Mouse (Mus musculus) gastrocnemius, adult 2 months (tissue): ENCODE measurements around the gene Oit1. TPM values are rescaled to one million over a fixed set of nuclear protein-coding genes. Genes with fewer than 3 reads are reported as not detected.

Experiments
- DNase-seq: peaks from one replicate; pipeline ENCODE4 v3.0.0; 2022
- H3K27ac ChIP-seq: fragments of 200-600 bp; 2 replicates; pipeline ENCODE4 v1.8.1; 2022; ENCODE audit warnings: mild to moderate bottlenecking
- H3K4me3 ChIP-seq: fragments of 200-600 bp; 2 replicates; pipeline ENCODE4 v1.8.1; 2022; ENCODE audit warnings: mild to moderate bottlenecking, moderate library complexity
- CTCF ChIP-seq: fragments of 200-600 bp; IDR thresholded peaks from 2 replicates; pipeline ENCODE4 v1.8.1; 2022; ENCODE audit warnings: antibody characterized with exemption, mild to moderate bottlenecking, moderate library complexity
- intact Hi-C: fragments of 180-260 bp; cut with DNase I; formaldehyde crosslinking; loops from one replicate; pipeline ENCODE4 v1.15.1; 2025
- long read RNA-seq, 2 experiments: library from polyadenylated mRNA; stranded (forward); transcript quantifications; one replicate each; pipeline ENCODE4 v2.0.0; 2021
- total RNA-seq, 2 experiments: library from RNA; stranded (reverse); gene quantifications; 2 replicates each; pipeline ENCODE4 v1.2.3; 2021

The Oit1 gene
- not detected for total RNA-seq
- long read RNA-seq, experiment 1: 0 reads
- long read RNA-seq, experiment 2: 0 reads

DNA sequence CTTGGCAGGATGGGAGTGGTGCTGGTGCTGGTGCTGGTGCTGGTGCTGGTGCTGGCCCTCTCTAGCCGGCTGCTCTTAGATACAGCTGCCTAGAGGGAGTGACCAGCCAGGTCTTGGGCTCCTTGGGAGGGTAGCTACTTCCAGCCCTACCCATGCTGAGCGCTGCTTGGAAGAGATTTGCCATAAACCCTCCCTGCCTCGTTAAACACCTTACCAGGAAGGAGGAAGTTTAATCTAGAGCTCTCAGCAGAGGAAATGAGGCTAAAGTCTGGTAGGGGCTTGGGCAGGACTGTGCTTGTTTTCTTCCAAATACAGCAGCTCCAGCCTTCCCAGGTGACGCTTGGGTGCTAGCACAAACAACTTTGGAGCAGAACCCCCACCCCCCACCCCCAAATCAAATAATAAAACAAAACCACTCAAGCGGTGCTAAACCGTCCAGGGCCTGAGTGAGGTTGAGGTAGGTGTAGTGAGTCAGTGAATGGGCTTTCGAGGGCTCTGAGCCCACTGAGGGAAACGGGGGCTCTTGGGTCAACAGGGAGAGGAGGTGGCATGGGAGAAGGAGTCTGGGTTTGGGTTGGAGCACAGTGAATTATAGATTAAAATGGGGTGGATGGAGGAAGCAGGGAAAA, at the start of gene Oit1:
Gene Oit1 (minus strand): TSS at position 70 of the 629 bp plus-strand sequence.
- no peak for TF ChIP-seq CTCF
- H3K4me3 ChIP-seq: no peak within 1 kb of the TSS
- intact Hi-C loops: no loop called here

DNA sequence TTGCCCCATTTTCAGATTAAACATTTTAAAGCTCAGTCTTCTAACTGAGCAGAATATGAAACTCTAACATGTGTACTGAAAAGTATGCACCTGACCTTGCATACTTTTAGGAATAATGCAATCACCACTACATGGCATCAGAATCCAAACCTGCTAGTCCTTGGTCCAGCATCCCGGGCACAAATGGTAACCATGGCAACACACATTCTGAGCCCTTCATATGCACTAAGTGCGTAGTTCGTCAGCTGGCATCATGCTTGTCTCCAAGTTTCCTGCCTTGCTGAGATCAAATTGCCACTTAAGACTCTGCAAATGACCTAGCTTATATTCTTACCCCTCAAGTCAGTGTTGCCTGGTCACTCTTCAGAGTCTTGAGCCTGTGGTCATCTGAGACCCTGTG, 44.3 kb upstream of the Oit1 start:
- DNase-seq: no peak
- intact Hi-C loops: no loop called here

More for the DNA sequence above, at the start of gene Oit1:
- H3K27ac ChIP-seq: no peak within 1 kb of the TSS
- no peak for DNase-seq

GRCm38 (mm10) chr14:8421199-8421787, 42.7 kb upstream of the Oit1 start:
- no peak for DNase-seq
- intact Hi-C loops: no loop called here
- no peak for TF ChIP-seq CTCF
- no peak overlapping the region for H3K4me3 ChIP-seq
- no peak overlapping the region for H3K27ac ChIP-seq

More for the DNA sequence above, 44.3 kb upstream of the Oit1 start:
- H3K27ac ChIP-seq: no peak overlapping the region
- no peak for TF ChIP-seq CTCF
- no peak overlapping the region for H3K4me3 ChIP-seq

DNA sequence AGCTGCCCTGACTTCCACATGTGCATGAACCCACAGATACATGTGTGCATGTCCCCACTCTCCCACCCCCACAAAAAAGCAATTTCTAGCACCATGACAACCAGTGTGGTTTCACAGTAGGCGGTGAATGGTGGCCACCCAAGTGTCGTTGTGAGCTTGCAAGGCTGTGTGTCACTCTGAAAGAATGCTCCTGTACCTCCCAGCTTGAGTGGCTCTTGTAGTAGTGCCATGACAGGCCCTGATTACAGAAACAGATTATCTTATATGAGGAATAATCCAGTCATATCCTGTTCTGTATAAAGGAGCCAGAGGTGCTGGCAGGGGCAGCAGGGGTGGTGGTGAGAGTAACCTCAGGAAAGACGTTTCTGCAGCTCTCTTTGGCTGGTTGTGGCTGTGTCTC, 40.1 kb upstream of the Oit1 start:
- DNase-seq: no peak
- Histone ChIP-seq H3K27ac (no peak overlapping the region), H3K4me3 (no peak overlapping the region)
- no peak for TF ChIP-seq CTCF
- intact Hi-C loops: no loop called here

- no peak for TF ChIP-seq CTCF
- intact Hi-C loops: no loop called here
- H3K27ac ChIP-seq: no peak overlapping the region
- DNase-seq: no peak
- no peak overlapping the region for H3K4me3 ChIP-seq
These were observed 27.4 kb upstream of the Oit1 start for GRCm38 (mm10) chr14:8405946-8406345.

- DNase-seq: no peak
- intact Hi-C loops: no loop called here
- no peak for TF ChIP-seq CTCF
- H3K4me3 ChIP-seq: no peak overlapping the region
- no peak overlapping the region for H3K27ac ChIP-seq
These were observed 24.8 kb upstream of the Oit1 start for GRCm38 (mm10) chr14:8403310-8403709.

GRCm38 (mm10) chr14:8398507-8398906, 20.0 kb upstream of the Oit1 start:
- intact Hi-C loops: no loop called here
- no peak for DNase-seq

GRCm38 (mm10) chr14:8395690-8396287, 17.2 kb upstream of the Oit1 start:
- intact Hi-C loops: no loop called here
- DNase-seq: no peak
- H3K4me3 ChIP-seq: no peak overlapping the region
- no peak overlapping the region for H3K27ac ChIP-seq
- no peak for TF ChIP-seq CTCF

More at GRCm38 (mm10) chr14:8398507-8398906, 20.0 kb upstream of the Oit1 start:
- H3K27ac ChIP-seq: no peak overlapping the region
- no peak overlapping the region for H3K4me3 ChIP-seq
- TF ChIP-seq CTCF: no peak

- intact Hi-C loops: no loop called here
- no peak for TF ChIP-seq CTCF
- no peak for DNase-seq
- H3K27ac ChIP-seq: no peak overlapping the region
- H3K4me3 ChIP-seq: no peak overlapping the region
These were observed 13.7 kb upstream of the Oit1 start for GRCm38 (mm10) chr14:8392181-8392825.

- TF ChIP-seq CTCF: no peak
- Histone ChIP-seq H3K4me3 (no peak overlapping the region), H3K27ac (peak overlapping the region; percentile 70)
- no peak for DNase-seq
- intact Hi-C loops: no loop called here
These were observed 9.2 kb downstream of the Oit1 start for GRCm38 (mm10) chr14:8369394-8369793.

DNA sequence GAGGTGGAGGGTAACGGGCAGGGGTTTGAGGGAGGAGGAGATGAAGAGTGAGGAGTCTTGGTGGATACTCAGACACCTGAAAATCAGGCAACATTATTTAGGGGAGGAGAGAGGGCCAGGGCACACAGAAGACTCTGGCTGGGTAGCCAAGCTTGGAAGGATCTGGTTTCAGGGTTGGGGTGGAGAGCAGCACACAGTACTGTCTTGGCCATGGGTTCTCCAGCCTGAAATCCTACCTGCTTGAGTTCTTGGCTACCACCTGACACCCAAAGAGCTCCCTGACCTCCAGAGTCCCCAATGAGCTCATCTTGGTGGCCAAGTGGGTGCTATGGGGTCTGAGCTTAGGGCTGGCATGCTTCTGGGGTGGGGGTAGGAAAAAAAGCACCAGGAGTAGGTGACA, 9.7 kb downstream of the Oit1 start:
- no peak overlapping the region for H3K4me3 ChIP-seq
- H3K27ac ChIP-seq: peak overlapping the region; percentile 70
- DNase-seq: peak; percentile 63
- intact Hi-C loops: no loop called here
- TF ChIP-seq CTCF: no peak

GRCm38 (mm10) chr14:8367727-8368520, 10.6 kb downstream of the Oit1 start:
- Histone ChIP-seq H3K27ac (no peak overlapping the region), H3K4me3 (no peak overlapping the region)
- intact Hi-C loops: no loop called here
- DNase-seq: no peak
- no peak for TF ChIP-seq CTCF
